Mouse (Mus musculus) embryonic facial prominence, embryonic 10.5 days (tissue): ENCODE data around the gene Cep126. TPM values are rescaled to one million over a fixed set of nuclear protein-coding genes. Genes with fewer than 3 reads are reported as not detected.

ENCODE experiments used
- DNase-seq: peaks from one replicate; pipeline ENCODE4 v3.0.0-alpha.2; 2017; ENCODE audit warnings: low spot score
- H3K27ac ChIP-seq: fragments of 300-500 bp; sonication (generic); replicated peaks from 2 replicates; pipeline ENCODE4 v1.5.1; 2016; ENCODE audit warnings: mild to moderate bottlenecking
- H3K27me3 ChIP-seq: fragments of 300-500 bp; sonication (generic); replicated peaks from 2 replicates; pipeline ENCODE4 v1.6.1; 2016; ENCODE audit warnings: low read depth, mild to moderate bottlenecking; ENCODE audit not compliant: poor library complexity, severe bottlenecking
- H3K36me3 ChIP-seq: fragments of 300-500 bp; sonication (generic); replicated peaks from 2 replicates; pipeline ENCODE4 v1.6.1; 2016; ENCODE audit warnings: mild to moderate bottlenecking, moderate library complexity
- H3K4me1 ChIP-seq: fragments of 300-500 bp; sonication (generic); 2 replicates; pipeline ENCODE4 v1.6.1; 2016
- H3K4me3 ChIP-seq: fragments of 300-500 bp; sonication (generic); 2 replicates; pipeline ENCODE4 v1.5.1; 2016; ENCODE audit warnings: mild to moderate bottlenecking, moderate library complexity
- H3K9me3 ChIP-seq: fragments of 300-500 bp; sonication (generic); 2 replicates; pipeline ENCODE4 v1.6.1; 2016; ENCODE audit warnings: mild to moderate bottlenecking
- WGBS: fragments of 180-500 bp; shearing (Covaris S2); methylation state at CpG from one replicate; pipeline ENCODE4 v1.1.7; 2016; 5-methylcytosine and 5-hydroxymethylcytosine counted together
- polyA plus RNA-seq: library from polyadenylated mRNA; unstranded; fragments of >200 nt; fragmentation: Nextera tagmentation; extraction: Ambion mirVana; gene quantifications from 2 replicates; pipeline ENCODE4 v1.2.1, GENCODE M21; 2016

Gene Cep126
- 2.3 and 3.0 TPM in 2 replicates for polyA plus RNA-seq

DNA sequence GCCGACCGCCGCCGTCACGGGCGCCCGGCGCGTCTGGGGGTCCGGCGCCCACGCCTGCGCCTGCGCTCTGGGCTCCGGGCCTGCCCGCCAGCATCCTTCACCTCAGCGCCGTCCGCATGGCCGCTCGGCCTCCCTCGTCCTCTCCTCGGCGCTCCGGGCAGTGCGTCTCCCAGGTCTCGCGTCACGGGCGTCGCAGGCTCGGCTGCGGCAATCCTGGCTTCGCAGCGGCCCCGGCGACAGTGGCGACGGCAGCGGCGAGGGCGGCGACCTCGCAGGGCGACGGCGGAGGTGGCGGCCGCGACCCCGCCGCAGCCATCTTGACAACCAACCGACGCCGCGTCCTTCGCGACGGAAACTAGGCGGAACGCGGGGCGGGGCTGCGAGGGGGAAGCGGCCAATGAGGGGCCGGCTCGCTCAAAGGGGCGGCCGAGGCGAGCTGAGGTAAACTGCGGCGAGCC, at the start of gene Cep126:
Cep126 (minus strand) TSS at position 178 of the 458 bp plus-strand sequence.
- peak; percentile 93 for DNase-seq
- WGBS: under 1% methylated on average over 72 of the region's 72 CpGs
- no peaks in the 10 kb centered on the region for H3K27me3 ChIP-seq
- H3K4me1 ChIP-seq: peaks cover 11% of the 10 kb centered on the region; the same call in 1 of the 2 replicates
- peak within 1 kb of the TSS; percentile 87 for H3K4me3 ChIP-seq
- H3K27ac ChIP-seq: peak within 1 kb of the TSS; percentile 85
- no peaks in the 10 kb centered on the region for H3K9me3 ChIP-seq
- no peaks in the 10 kb centered on the region for H3K36me3 ChIP-seq

GRCm38 (mm10) chr9:8179554-8179953, 45.5 kb upstream of the Cep126 start:
- Histone ChIP-seq H3K4me3 (no peak overlapping the region), H3K27ac (no peak overlapping the region), H3K27me3 (no peaks in the 10 kb centered on the region)

GRCm38 (mm10) chr9:8177099-8177498, 43.0 kb upstream of the Cep126 start:
- 84% methylated on average over 3 of the region's 3 CpGs for WGBS
- no peak for DNase-seq
- H3K4me1 ChIP-seq: no peaks in the 10 kb centered on the region

More at GRCm38 (mm10) chr9:8179554-8179953, 45.5 kb upstream of the Cep126 start:
- H3K4me1 ChIP-seq: no peaks in the 10 kb centered on the region
- H3K9me3 ChIP-seq: no peaks in the 10 kb centered on the region
- WGBS: 85% methylated on average over 3 of the region's 3 CpGs
- no peaks in the 10 kb centered on the region for H3K36me3 ChIP-seq
- no peak for DNase-seq

GRCm38 (mm10) chr9:8157011-8157410, 22.9 kb upstream of the Cep126 start:
- no peaks in the 10 kb centered on the region for H3K27me3 ChIP-seq
- H3K9me3 ChIP-seq: no peaks in the 10 kb centered on the region
- no peak overlapping the region for H3K27ac ChIP-seq
- 84% methylated on average over 2 of the region's 2 CpGs for WGBS
- no peaks in the 10 kb centered on the region for H3K4me1 ChIP-seq
- no peaks in the 10 kb centered on the region for H3K36me3 ChIP-seq
- no peak overlapping the region for H3K4me3 ChIP-seq
- no peak for DNase-seq

More at GRCm38 (mm10) chr9:8177099-8177498, 43.0 kb upstream of the Cep126 start:
- no peaks in the 10 kb centered on the region for H3K36me3 ChIP-seq
- no peak overlapping the region for H3K4me3 ChIP-seq
- H3K27ac ChIP-seq: no peak overlapping the region
- no peaks in the 10 kb centered on the region for H3K27me3 ChIP-seq
- no peaks in the 10 kb centered on the region for H3K9me3 ChIP-seq

DNA sequence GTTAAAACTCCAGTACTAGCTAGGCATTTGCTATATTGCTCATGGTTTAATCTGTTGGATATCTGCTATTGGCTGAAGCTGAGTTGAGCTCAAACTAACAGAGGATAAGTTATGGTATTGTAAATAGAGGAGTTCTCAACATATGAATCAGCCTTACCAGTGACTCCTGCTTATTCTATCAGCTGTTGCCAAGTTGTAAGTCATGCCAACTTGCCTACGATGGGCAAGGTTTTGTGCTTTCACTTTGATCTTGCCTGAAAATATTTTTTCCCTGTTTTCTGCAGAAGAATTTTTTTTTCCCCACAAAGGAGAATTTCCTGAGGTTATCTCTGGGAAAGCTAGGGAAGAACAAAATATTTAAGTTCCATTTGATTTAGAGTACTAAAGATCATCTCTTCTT, 5.4 kb upstream of the Cep126 start:
- Histone ChIP-seq H3K4me1 (peaks cover 2% of the 10 kb centered on the region; the same call in 1 of the 2 replicates), H3K4me3 (no peak overlapping the region), H3K27ac (no peak overlapping the region), H3K27me3 (no peaks in the 10 kb centered on the region), H3K36me3 (no peaks in the 10 kb centered on the region), H3K9me3 (no peaks in the 10 kb centered on the region; the same call in 1 of the 2 replicates)
- WGBS: 82% methylated on average over 1 of the region's 1 CpGs
- no peak for DNase-seq

- peak overlapping the region; percentile 85 for H3K27ac ChIP-seq
- H3K9me3 ChIP-seq: no peaks in the 10 kb centered on the region
- H3K4me1 ChIP-seq: peaks cover 11% of the 10 kb centered on the region; the same call in 1 of the 2 replicates
- DNase-seq: no peak
- no peaks in the 10 kb centered on the region for H3K36me3 ChIP-seq
- H3K27me3 ChIP-seq: no peaks in the 10 kb centered on the region
- 3% methylated on average over 22 of the region's 22 CpGs for WGBS
- H3K4me3 ChIP-seq: peak overlapping the region; percentile 87
These were observed 443 bp downstream of the Cep126 start for GRCm38 (mm10) chr9:8133586-8134115.

GRCm38 (mm10) chr9:8123495-8123894, 10.6 kb downstream of the Cep126 start:
- no peak overlapping the region for H3K4me3 ChIP-seq
- H3K36me3 ChIP-seq: peaks cover 20% of the 10 kb centered on the region
- 90% methylated on average over 8 of the region's 8 CpGs for WGBS
- H3K9me3 ChIP-seq: no peaks in the 10 kb centered on the region
- H3K4me1 ChIP-seq: no peaks in the 10 kb centered on the region
- H3K27ac ChIP-seq: no peak overlapping the region
- H3K27me3 ChIP-seq: no peaks in the 10 kb centered on the region
- DNase-seq: no peak

GRCm38 (mm10) chr9:8114516-8114915, 19.6 kb downstream of the Cep126 start:
- Histone ChIP-seq H3K27ac (no peak overlapping the region), H3K36me3 (peaks cover 40% of the 10 kb centered on the region), H3K9me3 (peaks cover 7% of the 10 kb centered on the region; the same call in 1 of the 2 replicates), H3K4me3 (no peak overlapping the region), H3K4me1 (no peaks in the 10 kb centered on the region), H3K27me3 (no peaks in the 10 kb centered on the region)
- no peak for DNase-seq
- 91% methylated on average over 5 of the region's 5 CpGs for WGBS

- H3K4me3 ChIP-seq: no peak overlapping the region
- no peaks in the 10 kb centered on the region for H3K9me3 ChIP-seq
- H3K27ac ChIP-seq: no peak overlapping the region
- 94% methylated on average over 4 of the region's 4 CpGs for WGBS
- no peaks in the 10 kb centered on the region for H3K27me3 ChIP-seq
- H3K36me3 ChIP-seq: no peaks in the 10 kb centered on the region
- H3K4me1 ChIP-seq: no peaks in the 10 kb centered on the region
- no peak for DNase-seq
These were observed 31.0 kb downstream of the Cep126 start for GRCm38 (mm10) chr9:8103050-8103449.

DNA sequence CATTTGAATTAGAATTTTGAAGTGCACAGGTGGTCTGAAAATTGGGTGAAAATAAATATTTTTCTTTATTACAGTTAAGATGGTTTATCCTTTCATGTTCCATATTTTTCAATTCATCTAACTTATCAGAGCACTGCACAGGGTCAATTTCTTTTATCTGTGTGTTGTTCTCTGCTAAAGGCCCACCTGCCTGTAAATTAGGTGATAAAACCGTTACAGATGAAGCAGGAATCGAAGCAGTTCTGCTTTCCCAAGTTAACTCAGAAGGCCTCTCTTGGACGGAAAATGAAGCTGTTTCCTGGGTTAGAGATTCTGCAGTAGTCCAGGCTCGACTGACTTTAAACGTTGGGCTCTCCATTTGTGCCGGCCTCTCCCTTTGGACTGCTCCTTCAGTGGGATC, 33.1 kb downstream of the Cep126 start:
- no peaks in the 10 kb centered on the region for H3K9me3 ChIP-seq
- H3K27me3 ChIP-seq: no peaks in the 10 kb centered on the region
- no peak for DNase-seq
- WGBS: 88% methylated on average over 6 of the region's 6 CpGs
- no peak overlapping the region for H3K27ac ChIP-seq
- H3K36me3 ChIP-seq: no peaks in the 10 kb centered on the region
- no peak overlapping the region for H3K4me3 ChIP-seq
- no peaks in the 10 kb centered on the region for H3K4me1 ChIP-seq

GRCm38 (mm10) chr9:8078882-8079281, 55.2 kb downstream of the Cep126 start:
- Histone ChIP-seq H3K36me3 (peaks cover 6% of the 10 kb centered on the region), H3K27ac (no peak overlapping the region), H3K4me3 (no peak overlapping the region), H3K9me3 (no peaks in the 10 kb centered on the region), H3K4me1 (no peaks in the 10 kb centered on the region), H3K27me3 (no peaks in the 10 kb centered on the region)
- whole genome bisulfite sequencing: 86% methylated on average over 5 of the region's 5 CpGs
- DNase-seq: no peak

GRCm38 (mm10) chr9:8074345-8074744, 59.7 kb downstream of the Cep126 start:
- Histone ChIP-seq H3K36me3 (peaks cover 6% of the 10 kb centered on the region), H3K27me3 (no peaks in the 10 kb centered on the region), H3K9me3 (no peaks in the 10 kb centered on the region), H3K27ac (no peak overlapping the region), H3K4me3 (no peak overlapping the region), H3K4me1 (no peaks in the 10 kb centered on the region)
- DNase-seq: peak; percentile 16

GRCm38 (mm10) chr9:8073203-8073755, 60.8 kb downstream of the Cep126 start:
- 88% methylated on average over 3 of the region's 3 CpGs for WGBS
- no peaks in the 10 kb centered on the region for H3K4me1 ChIP-seq
- H3K27ac ChIP-seq: no peak overlapping the region
- DNase-seq: no peak
- H3K27me3 ChIP-seq: no peaks in the 10 kb centered on the region
- peaks cover 6% of the 10 kb centered on the region for H3K36me3 ChIP-seq
- H3K9me3 ChIP-seq: no peaks in the 10 kb centered on the region
- no peak overlapping the region for H3K4me3 ChIP-seq
